Mouse (Mus musculus): ENCODE results near the gene AC161166.1. TPM values are rescaled to one million over a fixed set of nuclear protein-coding genes. Genes with fewer than 3 reads are reported as not detected.
A peak's percentile ranks its signal among the peaks of the same experiment; 100 is the strongest.

AC161166.1 gene
- total RNA-seq (2021), result not detected

GRCm38 (mm10) chr7:24512355-24512754 is at the start of gene AC161166.1:
Gene AC161166.1, minus strand, starts transcription at chr7:24512455.
- DNase-seq, result no peak
- intact Hi-C loops (cut with DNase I), result no loop called here

DNA sequence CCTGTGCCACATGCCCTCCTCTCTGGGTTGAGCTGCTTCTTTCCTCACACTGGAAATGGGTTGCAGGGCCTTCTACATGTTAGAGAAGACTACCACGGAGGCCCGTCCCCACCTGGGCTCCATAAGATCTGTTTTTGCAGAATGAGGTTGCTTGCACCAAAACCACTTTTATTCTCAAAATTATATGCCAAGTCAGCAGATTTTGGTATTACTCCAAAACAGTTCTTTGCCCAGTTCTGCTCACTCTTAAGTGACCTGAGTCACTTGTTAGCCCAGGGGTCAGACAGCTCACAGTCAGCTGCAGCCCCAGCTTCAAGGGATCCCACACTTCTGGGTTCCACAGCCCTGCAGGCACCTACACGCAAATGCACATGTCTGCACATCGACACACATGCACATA is 49.2 kb upstream of the AC161166.1 start:
- intact Hi-C loops (cut with DNase I), result loop anchor here (5.0 kb wide), 1 partner anchor 89 kb away; no protein-coding TSS in a partner anchor
- DNase-seq, result no peak

- intact Hi-C loops (cut with DNase I), result no loop called here
- DNase-seq, result no peak
These were observed 43.5 kb upstream of the AC161166.1 start for GRCm38 (mm10) chr7:24555786-24556185.

DNA sequence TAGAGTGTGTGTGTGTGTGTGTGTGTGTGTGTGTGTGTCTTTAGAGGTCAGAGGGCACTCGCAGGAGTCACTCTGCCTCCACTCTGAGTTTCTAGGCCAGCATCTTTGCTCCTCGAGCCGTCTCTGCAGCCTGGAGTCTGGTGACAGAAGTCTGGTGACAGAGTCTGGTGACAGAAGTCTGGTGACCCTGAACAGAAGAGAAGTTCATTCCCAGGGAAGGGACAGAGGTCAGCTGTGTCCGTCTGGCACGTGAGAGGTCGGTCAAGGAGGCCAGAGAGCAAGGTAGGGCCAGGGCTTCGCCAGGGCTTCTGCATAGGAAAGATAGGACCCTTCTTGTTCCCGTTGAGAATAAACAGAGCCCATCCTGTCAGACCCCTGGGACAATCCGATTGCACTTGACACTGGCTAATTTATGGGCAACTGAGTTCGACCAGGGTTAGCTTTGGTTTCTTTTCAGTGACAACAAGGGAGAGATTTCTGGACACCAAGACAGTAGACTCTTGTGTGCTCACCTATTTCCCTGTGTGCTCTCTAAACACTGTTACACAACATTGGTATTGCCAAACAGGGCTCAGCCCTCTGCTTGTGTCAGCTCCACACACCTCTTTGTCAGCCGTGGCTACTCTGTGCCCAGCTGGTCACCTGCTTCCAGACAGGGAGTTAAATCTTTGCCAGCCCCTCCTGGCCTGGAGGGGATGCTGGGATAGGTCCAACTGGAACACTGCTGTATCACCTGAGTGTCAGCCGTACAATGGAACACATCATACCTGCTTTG is 39.9 kb upstream of the AC161166.1 start:
- intact Hi-C loops (cut with DNase I), result no loop called here
- no peak for DNase-seq

DNA sequence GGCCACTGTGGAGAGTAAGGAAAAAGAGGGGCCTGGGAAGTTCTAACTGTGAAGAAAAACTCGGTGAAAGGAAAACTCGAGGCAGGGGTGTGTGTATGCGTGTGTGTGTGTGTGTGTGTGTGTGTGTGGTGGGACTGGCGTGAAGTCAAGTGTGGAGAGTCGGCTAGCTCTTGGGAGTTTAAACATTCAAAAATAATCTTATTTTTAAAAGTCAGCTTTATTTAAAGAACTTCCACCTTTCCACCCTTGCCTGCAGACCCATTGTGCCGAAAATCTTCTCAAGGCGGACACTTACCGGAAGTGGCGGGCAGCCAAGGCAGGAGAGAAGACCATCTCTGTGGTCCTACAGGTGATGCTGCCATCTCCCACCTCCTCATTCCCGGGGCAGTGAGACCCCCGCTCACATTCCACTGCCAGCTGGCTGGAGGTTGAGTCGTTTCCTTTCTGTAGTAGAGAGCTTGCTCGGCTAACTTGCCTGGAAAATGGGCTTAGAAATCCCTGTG is 35.3 kb upstream of the AC161166.1 start:
- intact Hi-C loops (cut with DNase I), result no loop called here
- peak in 1 of 2 experiments; percentile 22 for DNase-seq

GRCm38 (mm10) chr7:24546634-24547389 is 34.6 kb upstream of the AC161166.1 start:
- peak; percentile 100 for DNase-seq
- intact Hi-C loops (cut with DNase I), result loop anchor here (1.0 kb wide), 1 partner anchor 16 kb away; no protein-coding TSS in a partner anchor

DNA sequence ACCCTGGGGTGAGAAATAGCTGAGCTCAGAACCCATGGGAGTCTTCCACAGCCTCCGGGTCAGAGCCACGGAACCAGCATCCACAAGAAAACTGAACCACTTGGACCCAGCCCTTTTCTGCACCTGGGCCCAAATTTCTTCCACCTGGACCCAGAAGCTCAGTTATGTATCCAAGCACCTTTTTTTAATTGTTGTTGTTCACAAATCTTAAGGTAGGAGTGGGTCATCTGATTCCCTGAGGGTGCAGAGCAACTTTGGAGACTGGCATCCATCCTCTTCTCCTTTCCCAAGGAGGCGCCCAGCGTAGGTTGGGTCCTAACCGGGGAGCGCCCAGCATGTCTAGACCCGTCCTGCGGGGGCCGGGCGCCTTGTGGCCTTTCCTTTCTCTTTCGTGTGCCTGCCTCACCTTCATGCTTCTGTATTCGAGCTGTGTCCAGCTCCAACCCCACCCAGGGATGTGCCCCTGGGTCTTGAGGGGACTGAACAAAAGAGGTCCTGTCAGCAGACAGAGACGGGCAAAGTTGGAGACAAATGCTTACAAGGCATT is 33.9 kb upstream of the AC161166.1 start, which contains the start of the genes Pinlyp and Xrcc1:
Pinlyp (minus strand) TSS at position 51 of the 547 bp plus-strand sequence.
Xrcc1 (plus strand) TSS at position 222 of the 547 bp plus-strand sequence.
- intact Hi-C loops (cut with DNase I), result loop anchor here (1.0 kb wide), 1 partner anchor 15 kb away; no protein-coding TSS in a partner anchor
- no peak for DNase-seq

DNA sequence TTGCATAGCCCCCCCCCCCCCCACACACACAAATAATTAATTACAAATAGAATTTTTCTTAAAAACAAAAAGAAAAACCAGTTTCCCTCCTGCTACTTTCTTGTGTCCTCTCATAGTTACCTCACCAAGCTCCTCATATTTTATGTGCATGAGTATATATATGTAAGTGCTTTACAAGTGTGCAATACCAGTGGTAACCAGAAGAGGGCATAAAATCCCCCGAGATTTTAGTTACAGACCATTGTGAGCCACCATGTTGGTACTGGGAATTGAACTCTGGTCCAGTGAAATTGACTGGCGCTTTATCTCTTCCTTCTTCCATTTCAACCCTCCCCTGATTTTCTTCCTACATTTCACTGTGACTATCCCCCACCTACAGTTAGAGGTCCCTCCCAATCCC is 32.3 kb upstream of the AC161166.1 start:
- DNase-seq, result no peak
- intact Hi-C loops (cut with DNase I), result no loop called here

- intact Hi-C loops (cut with DNase I), result no loop called here
- no peak for DNase-seq
These were observed 27.4 kb upstream of the AC161166.1 start for GRCm38 (mm10) chr7:24539686-24540085.

DNA sequence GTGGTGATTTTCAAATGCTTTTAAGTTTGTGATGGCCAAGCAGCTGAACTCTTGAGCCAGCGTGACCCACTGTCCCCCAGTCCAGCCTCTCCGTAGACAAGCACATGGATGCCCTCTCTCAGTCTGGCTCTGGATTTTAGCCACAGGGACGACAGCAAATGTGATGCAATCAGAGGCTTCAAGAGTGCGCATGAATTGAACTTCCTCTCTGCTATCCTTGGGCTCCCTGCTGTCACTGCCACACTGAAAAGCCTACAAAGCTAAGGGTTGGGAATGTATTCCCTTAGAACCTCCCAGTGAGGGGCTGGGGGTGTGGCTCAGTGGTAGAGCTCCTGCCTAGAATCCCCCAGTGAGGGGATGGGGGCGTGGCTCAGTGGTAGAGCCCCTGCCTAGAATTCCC is 26.4 kb upstream of the AC161166.1 start:
- DNase-seq, result no peak
- intact Hi-C loops (cut with DNase I), result no loop called here

DNA sequence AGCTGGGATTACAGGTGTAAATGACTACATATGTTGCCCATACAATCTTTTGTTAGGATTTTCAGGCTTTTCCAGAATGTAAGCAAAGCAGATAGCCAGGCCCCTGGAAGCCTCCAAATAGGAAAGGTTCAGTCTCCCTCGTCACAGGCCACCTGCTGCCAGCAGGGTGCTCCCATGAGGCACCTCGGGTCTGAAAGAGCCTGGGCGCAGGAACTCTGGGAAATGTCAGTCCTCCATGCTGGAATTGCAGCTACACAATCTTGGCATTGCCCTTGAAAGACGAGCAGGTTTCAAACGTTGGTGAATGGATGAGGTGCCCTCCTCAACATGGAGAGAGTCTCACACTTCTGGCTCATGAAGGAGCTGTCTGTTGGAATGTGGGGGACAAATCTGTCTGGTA is 25.9 kb upstream of the AC161166.1 start:
- DNase-seq, result peak; percentile 34 to 41
- intact Hi-C loops (cut with DNase I), result no loop called here

DNA sequence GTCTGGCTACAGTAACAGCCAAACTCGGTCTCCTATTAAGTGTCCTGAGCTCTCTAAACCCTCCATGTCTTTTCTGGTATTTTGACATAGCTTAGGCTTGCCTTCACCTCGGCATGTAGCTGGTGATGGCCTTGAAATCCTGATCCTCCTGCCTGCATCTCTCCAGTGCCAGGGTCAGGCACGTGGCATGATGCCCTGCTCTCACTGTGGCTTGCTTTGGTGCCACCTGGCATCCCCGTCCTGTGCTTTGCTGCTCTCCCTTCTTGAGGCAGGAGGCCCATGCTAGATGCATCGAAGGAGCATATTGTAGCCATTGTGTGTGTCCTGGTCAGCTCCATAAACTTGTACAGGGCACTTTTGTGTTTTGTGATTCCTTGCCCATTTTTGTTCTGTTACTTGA is 25.3 kb upstream of the AC161166.1 start:
- DNase-seq, result no peak
- intact Hi-C loops (cut with DNase I), result no loop called here

GRCm38 (mm10) chr7:24537081-24537480 is 24.8 kb upstream of the AC161166.1 start:
- intact Hi-C loops (cut with DNase I), result no loop called here
- no peak for DNase-seq

DNA sequence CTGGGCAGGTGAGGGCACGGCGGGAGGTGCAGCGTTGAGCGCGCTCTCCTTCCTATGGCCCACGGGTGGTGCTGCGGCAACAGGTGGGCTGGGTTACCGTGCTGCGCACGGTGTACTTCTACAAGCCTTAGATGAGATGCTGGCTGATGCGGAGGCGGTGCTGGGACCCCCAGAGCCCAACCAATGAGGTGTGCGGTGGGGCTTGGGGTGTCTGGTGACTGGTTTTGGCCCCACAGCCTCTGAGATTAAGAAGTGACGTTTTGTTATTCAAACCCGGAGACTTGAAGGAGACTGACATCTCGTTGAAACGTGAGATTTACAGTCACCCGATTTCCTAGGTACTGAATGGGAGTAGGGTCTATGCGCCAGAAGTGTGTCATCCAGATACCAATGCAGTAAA is 22.0 kb upstream of the AC161166.1 start:
- intact Hi-C loops (cut with DNase I), result loop anchor here (5.0 kb wide), 1 partner anchor 128 kb away; no protein-coding TSS in a partner anchor
- no peak for DNase-seq

DNA sequence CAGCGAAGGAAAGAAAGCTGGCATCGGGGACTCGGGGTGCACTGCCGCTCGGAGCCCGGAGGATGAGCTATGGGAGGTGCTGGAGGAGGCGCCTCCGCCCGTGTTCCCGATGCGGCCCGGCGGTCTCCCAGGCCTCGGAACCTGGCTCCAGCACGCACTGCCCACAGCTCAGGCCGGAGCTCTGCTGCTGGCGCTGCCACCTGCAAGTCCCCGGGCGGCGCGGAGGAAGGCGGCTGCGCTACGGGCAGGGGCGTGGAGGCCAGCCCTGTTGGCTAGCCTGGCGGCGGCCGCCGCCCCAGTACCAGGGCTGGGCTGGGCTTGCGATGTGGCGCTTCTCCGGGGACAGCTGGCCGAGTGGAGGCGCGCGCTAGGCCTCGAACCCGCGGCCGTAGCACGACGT is 21.6 kb upstream of the AC161166.1 start:
- intact Hi-C loops (cut with DNase I), result loop anchor here (5.0 kb wide), 1 partner anchor 128 kb away; no protein-coding TSS in a partner anchor
- DNase-seq, result no peak

- DNase-seq, result no peak
- intact Hi-C loops (cut with DNase I), result loop anchor here (5.0 kb wide), 1 partner anchor 129 kb away; no protein-coding TSS in a partner anchor
These were observed 20.8 kb upstream of the AC161166.1 start for GRCm38 (mm10) chr7:24533031-24533571.

- intact Hi-C loops (cut with DNase I), result loop anchor here (1.0 to 5.0 kb wide), 4 partner anchors 15 to 131 kb away; partner anchors contain the start of genes Pinlyp, Xrcc1 and Zfp428
- peak; percentile 84 to 86 for DNase-seq
These were observed 19.1 kb upstream of the AC161166.1 start for GRCm38 (mm10) chr7:24531211-24531971.

DNA sequence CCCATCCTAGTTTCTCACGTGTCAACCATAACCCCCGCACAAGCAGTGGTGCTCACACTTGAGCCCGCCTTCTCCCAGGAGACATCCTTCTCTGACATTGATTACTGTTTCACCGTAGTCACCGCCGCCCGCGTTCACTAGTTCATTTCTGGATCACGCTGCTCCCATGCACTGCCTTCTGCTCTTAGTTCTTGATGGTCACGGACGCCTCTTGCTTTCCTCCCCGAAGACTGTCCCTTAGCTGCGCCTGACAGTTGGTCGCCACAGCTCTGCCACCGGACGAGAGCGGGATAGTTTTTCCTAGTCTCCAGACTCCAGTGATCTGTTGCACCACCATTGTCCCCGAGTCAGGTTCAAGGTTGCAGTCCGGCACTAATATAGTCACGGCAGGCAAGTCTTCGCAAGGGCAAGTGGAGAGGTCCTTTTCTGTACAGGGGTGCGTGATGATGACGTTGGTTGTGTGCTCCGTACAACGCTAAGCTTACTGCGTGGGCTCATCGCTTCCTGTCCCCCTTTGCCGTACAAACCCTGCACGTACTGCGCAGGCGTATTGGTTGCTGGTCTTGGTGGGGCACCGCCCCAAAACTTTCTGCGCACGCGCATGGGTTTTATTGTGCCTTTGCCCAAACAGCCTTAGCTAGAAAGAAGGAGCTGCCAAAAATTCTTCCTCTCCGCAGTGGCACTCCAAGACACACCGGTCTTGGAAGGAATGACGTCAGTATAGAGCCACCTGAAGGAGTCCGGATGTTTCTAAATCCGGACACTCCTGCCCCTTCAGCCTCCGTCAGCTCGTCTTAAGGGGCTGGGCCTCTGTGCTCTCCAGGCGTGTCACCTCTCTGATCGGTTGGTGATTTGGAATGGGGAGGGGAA is 18.0 kb upstream of the AC161166.1 start, which contains the start of gene Irgq:
Irgq (plus strand) TSS at position 628 of the 870 bp plus-strand sequence.
- intact Hi-C loops (cut with DNase I), result loop anchor here (2.0 to 5.0 kb wide), 2 partner anchors 23 to 132 kb away; partner anchors contain the start of gene Zfp428
- peak; percentile 99 for DNase-seq

DNA sequence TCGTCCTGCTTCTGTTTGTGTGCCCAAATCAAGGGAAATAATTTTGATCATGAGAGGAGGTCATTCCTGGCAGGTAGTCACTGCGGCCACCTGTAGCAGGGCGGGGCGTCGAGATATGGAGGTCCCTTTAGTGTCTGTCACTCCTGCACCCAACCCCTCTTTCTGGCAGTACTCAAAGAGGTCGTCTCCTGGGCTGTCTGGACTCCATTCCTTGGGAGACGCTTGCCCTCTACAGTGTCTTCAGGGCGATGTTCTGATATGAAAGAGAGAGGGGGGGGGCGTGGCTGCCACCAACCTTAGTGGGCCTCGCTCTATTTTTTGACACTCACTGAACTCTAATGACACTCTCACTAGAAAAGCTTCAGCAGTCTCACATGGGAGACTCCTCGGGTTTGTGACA is 17.3 kb upstream of the AC161166.1 start:
- intact Hi-C loops (cut with DNase I), result no loop called here
- no peak for DNase-seq
